Mouse (Mus musculus) lung, postnatal 0 days (tissue): ENCODE measurements at regions not wholly inside any gene's neighbourhood (a gene's known extent, or its start where the extent isn't known, plus 50 kb on each side); places are given as distances from the start of the nearest gene placed in this dataset.

Source experiments
- CTCF ChIP-seq: IDR thresholded peaks from 2 replicates; pipeline ENCODE4 v1.5.1; 2016; ENCODE audit warnings: antibody characterized with exemption, mild to moderate bottlenecking
- EP300 ChIP-seq: IDR thresholded peaks from 2 replicates; pipeline ENCODE4 v1.6.1; 2016; ENCODE audit warnings: antibody characterized with exemption, mild to moderate bottlenecking, control low read depth

DNA sequence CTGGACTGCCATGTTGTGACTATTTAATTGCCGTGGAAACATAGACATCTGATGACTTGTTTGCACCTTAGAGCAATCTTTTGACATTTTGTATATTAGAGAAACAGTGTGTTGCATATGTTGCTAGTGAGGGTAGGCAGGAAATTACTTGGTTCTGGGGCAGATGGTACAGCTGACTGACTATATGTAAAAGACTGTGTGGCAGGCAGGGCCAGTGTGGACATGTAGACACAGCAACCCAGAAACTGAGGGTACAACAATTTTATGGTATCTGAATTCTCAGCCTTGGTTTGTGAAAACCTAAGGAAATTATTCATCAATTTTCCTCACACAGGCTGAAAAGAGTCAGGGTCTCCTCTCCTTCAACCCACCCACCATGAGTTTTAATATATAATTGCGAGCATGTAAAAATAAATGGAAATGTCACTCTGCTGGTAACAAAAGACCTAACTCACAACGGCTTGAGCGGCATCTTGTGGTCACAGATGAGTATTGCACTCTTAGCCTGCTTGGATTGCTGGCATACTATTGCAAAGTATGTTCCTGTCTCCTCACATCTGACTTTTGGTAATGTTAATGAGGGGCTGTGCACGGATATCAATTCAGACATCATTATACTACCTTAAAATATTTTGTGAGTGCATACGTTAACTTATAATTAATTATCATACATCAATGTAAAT, 329.8 kb downstream of the Psat1 start:
- TF ChIP-seq CTCF (peak; percentile 92), EP300 (no peak)
